Mouse (Mus musculus): Measurements from ENCODE around the gene Timm8a1. TPM values are rescaled to one million over a fixed set of nuclear protein-coding genes. Genes with fewer than 3 reads are reported as not detected.

Timm8a1 gene
- total RNA-seq (2021), result 10 to 100 TPM in 1 of 2 experiments, 1 to 10 TPM in 1; 8.8 to 17.0 TPM
- long read RNA-seq, experiment 1, transcript Timm8a1-201 (2 exons, 1,421 nt), result major isoform, 10 of 10 reads
- long read RNA-seq, experiment 1, partial matches to known transcripts, result 0 of 10 reads
- long read RNA-seq, experiment 1, other reads (novel, unspliced or antisense), result 0 of 10 reads
- long read RNA-seq, experiment 2, transcript Timm8a1-201 (2 exons, 1,421 nt), result major isoform, 15 of 17 reads
- long read RNA-seq, experiment 2, partial matches to known transcripts, result 2 of 17 reads
- long read RNA-seq, experiment 2, other reads (novel, unspliced or antisense), result 0 of 17 reads

DNA sequence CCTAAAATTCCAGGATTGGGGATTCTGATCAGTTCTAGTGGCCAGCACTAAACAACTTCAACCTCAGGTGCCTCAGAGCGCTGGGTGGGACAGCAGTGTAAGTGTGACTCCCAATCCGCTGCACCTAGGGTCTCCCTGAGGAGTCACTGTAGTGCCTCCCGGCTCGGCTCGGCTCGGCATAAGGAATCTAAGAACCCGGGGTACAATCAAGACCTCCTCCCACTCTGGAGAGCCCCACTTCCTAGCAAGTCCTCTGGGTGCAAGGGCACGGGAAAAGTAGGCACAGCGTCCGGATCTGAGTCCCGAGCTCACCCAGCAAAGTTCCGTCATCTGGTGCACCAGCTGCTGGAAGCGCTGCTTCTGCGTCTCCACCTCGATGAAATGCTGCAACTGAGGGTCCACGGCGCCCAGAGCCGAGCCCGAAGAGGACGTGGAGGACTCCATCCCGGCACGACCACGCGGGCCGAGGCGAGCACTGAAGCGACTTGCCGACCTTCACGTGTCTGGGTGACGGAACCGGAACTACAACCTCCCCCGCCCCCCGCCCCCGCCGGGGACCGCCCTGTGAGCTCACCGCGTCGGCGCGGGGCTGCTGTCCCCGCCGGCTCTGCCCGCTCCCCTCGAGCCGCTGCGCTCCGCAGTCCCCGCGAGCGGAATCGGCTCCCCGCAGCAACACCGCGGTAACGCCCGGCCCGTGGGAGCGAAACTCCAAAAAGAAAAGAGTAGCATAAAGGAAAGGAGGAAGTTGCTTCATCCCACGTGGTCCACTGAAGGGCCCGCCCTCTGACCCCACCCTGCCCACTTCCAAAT is at the start of gene Timm8a1:
TSS of gene Timm8a1 (minus strand) at position 721 of the 810 bp plus-strand sequence.
- TF ChIP-seq CTCF (IDR thresholded peaks at IDR 0.05), result no peak
- intact Hi-C loops (cut with DNase I), result loop anchor here (5.0 kb wide), 1 partner anchor 46 kb away; the partner anchor contains the start of gene Rpl36a
- Histone ChIP-seq H3K4me3 (peak within 1 kb of the TSS; percentile 82), H3K27ac (peak within 1 kb of the TSS; percentile 94)
- peak; percentile 67 for DNase-seq

GRCm38 (mm10) chrX:134589836-134590235 is 48.2 kb upstream of the Timm8a1 start:
- TF ChIP-seq CTCF (IDR thresholded peaks at IDR 0.05), result no peak
- no peak for DNase-seq
- no peak overlapping the region for H3K27ac ChIP-seq
- intact Hi-C loops (cut with DNase I), result loop anchor here (5.0 to 10.0 kb wide), 2 partner anchors 48 to 415 kb away; partner anchors contain the start of genes Timm8a1 and Zmat1
- H3K4me3 ChIP-seq, result no peak overlapping the region

DNA sequence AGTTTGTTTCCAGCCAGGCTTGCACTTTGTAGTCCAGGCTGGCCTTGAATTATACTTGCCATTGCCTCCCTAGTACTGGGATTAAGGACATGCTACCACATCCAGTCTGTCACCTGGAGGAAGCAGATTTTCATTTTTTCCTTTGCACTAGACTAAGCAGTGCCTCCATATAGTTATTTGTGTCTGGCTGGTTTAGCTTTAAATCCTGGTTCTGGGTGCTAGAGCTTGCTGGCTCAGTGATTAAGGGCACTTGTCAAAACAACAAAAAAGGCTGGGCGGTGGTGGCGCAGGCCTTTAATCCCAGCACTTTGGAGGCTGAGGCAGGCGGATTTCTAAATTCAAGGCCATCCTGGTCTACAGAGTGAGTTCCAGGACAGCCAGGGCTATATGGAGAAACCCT is 47.3 kb upstream of the Timm8a1 start:
- intact Hi-C loops (cut with DNase I), result loop anchor here (5.0 to 10.0 kb wide), 2 partner anchors 47 to 416 kb away; partner anchors contain the start of genes Timm8a1 and Zmat1
- TF ChIP-seq CTCF (IDR thresholded peaks at IDR 0.05), result no peak
- DNase-seq, result no peak
- H3K4me3 ChIP-seq, result no peak overlapping the region
- H3K27ac ChIP-seq, result no peak overlapping the region

DNA sequence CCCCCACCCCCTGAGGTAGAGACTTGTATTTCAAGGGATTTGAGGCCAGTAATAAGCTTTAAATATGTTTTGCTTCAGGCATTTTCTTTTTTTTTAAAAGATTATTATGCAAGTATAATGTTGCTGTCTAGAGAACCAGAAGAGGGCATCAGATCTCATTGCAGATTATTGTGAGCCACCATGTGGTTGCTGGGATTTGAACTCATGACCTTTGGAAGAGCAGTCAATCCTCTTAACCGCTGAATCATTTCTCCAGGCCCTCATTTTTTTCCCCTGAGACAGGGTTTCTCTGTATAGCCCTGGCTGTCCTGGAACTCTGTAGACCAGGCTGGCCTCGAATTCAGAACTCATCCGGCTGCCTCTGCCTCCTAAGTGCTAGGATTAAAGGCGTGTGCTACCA is 46.6 kb upstream of the Timm8a1 start:
- intact Hi-C loops (cut with DNase I), result loop anchor here (5.0 to 10.0 kb wide), 2 partner anchors 46 to 417 kb away; partner anchors contain the start of genes Timm8a1 and Zmat1
- no peak for TF ChIP-seq CTCF (IDR thresholded peaks at IDR 0.05)
- Histone ChIP-seq H3K4me3 (no peak overlapping the region), H3K27ac (no peak overlapping the region)
- DNase-seq, result no peak

- TF ChIP-seq CTCF (IDR thresholded peaks at IDR 0.05), result no peak
- H3K27ac ChIP-seq, result peak overlapping the region; percentile 75; the same call in 1 of the 2 replicates
- intact Hi-C loops (cut with DNase I), result loop anchor here (5.0 to 10.0 kb wide), 2 partner anchors 44 to 418 kb away; partner anchors contain the start of genes Timm8a1 and Zmat1
- H3K4me3 ChIP-seq, result peak overlapping the region; percentile 80
- no peak for DNase-seq
Observed at GRCm38 (mm10) chrX:134586447-134586846, 44.8 kb upstream of the Timm8a1 start.

GRCm38 (mm10) chrX:134585103-134586002 is 43.7 kb upstream of the Timm8a1 start, which contains the start of gene Rpl36a:
Gene Rpl36a (plus strand): TSS chrX:134585654.
- intact Hi-C loops (cut with DNase I), result loop anchor here (2.0 to 10.0 kb wide), 3 partner anchors 15 to 419 kb away; partner anchors contain the start of genes Gla, Hnrnph2, Timm8a1 and Zmat1
- H3K27ac ChIP-seq, result peak within 1 kb of the TSS; percentile 75
- H3K4me3 ChIP-seq, result peak within 1 kb of the TSS; percentile 80
- peak; percentile 76 for TF ChIP-seq CTCF (IDR thresholded peaks at IDR 0.05)
- peak; percentile 90 for DNase-seq

DNA sequence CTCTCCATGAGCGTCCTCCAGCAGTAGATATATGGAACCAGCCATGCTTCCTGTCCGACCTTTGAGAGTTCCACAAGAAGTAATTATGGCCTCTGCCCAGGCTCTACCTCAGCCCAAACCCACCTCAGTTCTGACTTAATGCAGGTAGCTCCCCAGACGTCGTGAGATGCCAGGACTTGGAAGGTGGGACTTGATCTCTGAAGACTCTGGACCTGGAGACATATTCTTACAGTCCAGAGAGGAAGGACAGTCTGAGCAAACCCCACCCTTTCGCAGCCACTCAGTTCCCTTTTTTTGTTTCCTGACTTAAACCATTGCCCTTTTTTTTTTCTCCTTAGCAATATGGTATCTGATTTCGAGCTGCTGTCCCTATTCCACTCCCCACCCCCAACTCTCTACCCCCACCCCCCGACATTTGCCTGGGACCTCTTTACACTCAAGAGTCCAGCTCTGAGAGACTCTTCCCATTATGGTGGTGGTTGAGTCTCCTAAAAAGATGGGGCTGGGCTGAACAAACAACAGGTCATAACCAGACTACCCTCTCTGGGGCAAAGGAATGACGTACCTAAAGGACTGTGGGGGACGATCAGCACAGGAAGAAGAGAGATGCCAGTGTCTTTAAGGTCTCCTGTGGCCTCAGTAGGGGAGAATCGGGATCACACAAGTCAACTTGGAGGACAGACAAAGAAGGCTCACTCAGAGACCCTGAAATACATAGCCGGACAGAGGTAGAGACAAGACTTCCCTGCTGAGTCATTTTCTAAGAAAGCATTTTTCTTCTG is 41.4 kb upstream of the Timm8a1 start, which contains the start of gene Btk:
TSS of gene Btk (minus strand) at position 683 of the 782 bp plus-strand sequence.
- no peak for DNase-seq
- H3K4me3 ChIP-seq, result peak within 1 kb of the TSS; percentile 30
- intact Hi-C loops (cut with DNase I), result loop anchor here (10.0 kb wide), 1 partner anchor 422 kb away; the partner anchor contains the start of gene Zmat1
- no peak within 1 kb of the TSS for H3K27ac ChIP-seq
- TF ChIP-seq CTCF (IDR thresholded peaks at IDR 0.05), result no peak

GRCm38 (mm10) chrX:134582270-134582669 is 40.6 kb upstream of the Timm8a1 start:
- intact Hi-C loops (cut with DNase I), result loop anchor here (10.0 kb wide), 1 partner anchor 423 kb away; the partner anchor contains the start of gene Zmat1
- Histone ChIP-seq H3K27ac (no peak overlapping the region), H3K4me3 (peak overlapping the region; percentile 30)
- no peak for TF ChIP-seq CTCF (IDR thresholded peaks at IDR 0.05)
- no peak for DNase-seq

GRCm38 (mm10) chrX:134580528-134581305 is 39.1 kb upstream of the Timm8a1 start:
- TF ChIP-seq CTCF (IDR thresholded peaks at IDR 0.05), result no peak
- intact Hi-C loops (cut with DNase I), result loop anchor here (10.0 kb wide), 1 partner anchor 424 kb away; the partner anchor contains the start of gene Zmat1
- Histone ChIP-seq H3K27ac (no peak overlapping the region), H3K4me3 (no peak overlapping the region)
- DNase-seq, result no peak

GRCm38 (mm10) chrX:134577896-134578295 is 36.2 kb upstream of the Timm8a1 start:
- no peak overlapping the region for H3K4me3 ChIP-seq
- intact Hi-C loops (cut with DNase I), result no loop called here
- no peak for DNase-seq
- H3K27ac ChIP-seq, result no peak overlapping the region
- no peak for TF ChIP-seq CTCF (IDR thresholded peaks at IDR 0.05)
